8 mouse cellular contexts compared by ENCODE assay signal in genomic region chr8:95429945-95430344, GRCm38 (mm10). TPM values are rescaled to one million over a fixed set of nuclear protein-coding genes. Genes with fewer than 3 reads are reported as not detected.
DNase-seq lines count a peak whose midpoint lies in the region; ATAC-seq and TF ChIP-seq lines count a peak whose summit lies in the region.

No protein-coding gene starts in this region.

- H3K4me1 ChIP-seq in hindbrain, postnatal 0 days (ENCODE audit: insufficient read depth, low read length) = peaks cover 48% of the 10 kb centered on the region
- H3K4me1 ChIP-seq in neural tube, embryonic 11.5 days (ENCODE audit: control insufficient read depth, insufficient read depth, low read length) = peaks cover 21% of the 10 kb centered on the region

- DNase-seq in adrenal gland, adult 2 months = peak; percentile 53
- no peak for DNase-seq in adrenal gland, adult 8-10 months
- DNase-seq in cerebellum, postnatal 10 days = peak; percentile 85 to 88
- peak; percentile 54 for DNase-seq in gastrocnemius, postnatal 14 days
- DNase-seq in hindbrain, postnatal 0 days (ENCODE audit: low spot score) = peak; percentile 81
- DNase-seq in left cerebral cortex, postnatal 25 days (ENCODE audit: low spot score in 2 of 2) = peak; percentile 22 to 51
- DNase-seq in neural tube, embryonic 11.5 days (ENCODE audit: low spot score) = peak; percentile 62

- peak overlapping the region; percentile 3; the same call in 1 of the 2 replicates for H3K4me3 ChIP-seq in hindbrain, postnatal 0 days (ENCODE audit: low read length)
- no peak overlapping the region for H3K4me3 ChIP-seq in neural tube, embryonic 11.5 days (ENCODE audit: low read depth, low read length)

- WGBS in hindbrain, postnatal 0 days = 1% methylated on average over 3 of the region's 3 CpGs
- WGBS in neural tube, embryonic 11.5 days = 32% methylated on average over 3 of the region's 3 CpGs

- peak overlapping the region; percentile 64 for H3K27ac ChIP-seq in hindbrain, postnatal 0 days
- H3K27ac ChIP-seq in neural tube, embryonic 11.5 days (ENCODE audit: low read depth, low read length) = 0 out of 2 replicates have a peak overlapping the region, but pooled peaks have one; percentile 5

- peak; percentile 59 for TF ChIP-seq CTCF in hindbrain, postnatal 0 days (IDR thresholded peaks at IDR 0.05; ENCODE audit: low read depth)

- H3K4me2 ChIP-seq in hindbrain, postnatal 0 days (ENCODE audit: low read depth, low read length) = peak overlapping the region; percentile 36
- H3K4me2 ChIP-seq in neural tube, embryonic 11.5 days (ENCODE audit: low read depth) = peak overlapping the region; percentile 5; the same call in 1 of the 2 replicates

- no peak overlapping the region for H3K9ac ChIP-seq in hindbrain, postnatal 0 days (replicated peaks; ENCODE audit: low read length)
- H3K9ac ChIP-seq in neural tube, embryonic 11.5 days (ENCODE audit: low read length) = 0 out of 2 replicates have a peak overlapping the region, but pooled peaks have one; percentile 20

- intact Hi-C loops in gastrocnemius, postnatal 14 days (cut with DNase I; ENCODE audit: low total_unique reads) = loop anchor here (5.0 kb wide), 1 partner anchor 83 kb away; no protein-coding TSS in a partner anchor
- intact Hi-C loops in left cerebral cortex, postnatal 25 days (cut with DNase I) = loop anchor here (5.0 to 10.0 kb wide), 3 partner anchors 98 to 202 kb away; partner anchors contain the start of genes Gins3, Usb1 and Zfp319

- no peaks in the 10 kb centered on the region for H3K36me3 ChIP-seq in hindbrain, postnatal 0 days (ENCODE audit: insufficient read depth, low read length)
- H3K36me3 ChIP-seq in neural tube, embryonic 11.5 days (ENCODE audit: control insufficient read depth, insufficient read depth, low read length) = no peaks in the 10 kb centered on the region

- ATAC-seq in hindbrain, postnatal 0 days = peak; percentile 48
- no peak for ATAC-seq in neural tube, embryonic 11.5 days (ENCODE audit: insufficient read depth, low FRiP score, low TSS enrichment)
- ATAC-seq in granulocyte monocyte progenitor cell, adult 5-6 weeks (replicated peaks; ENCODE audit: poor library complexity, severe bottlenecking) = no peak

- no peaks in the 10 kb centered on the region for H3K9me3 ChIP-seq in hindbrain, postnatal 0 days (ENCODE audit: low read length)
- no peaks in the 10 kb centered on the region for H3K9me3 ChIP-seq in neural tube, embryonic 11.5 days (ENCODE audit: control insufficient read depth, low read length)

- H3K27me3 ChIP-seq in hindbrain, postnatal 0 days (ENCODE audit: insufficient read depth, low read length) = no peaks in the 10 kb centered on the region
- no peaks in the 10 kb centered on the region for H3K27me3 ChIP-seq in neural tube, embryonic 11.5 days (ENCODE audit: control insufficient read depth, insufficient read depth, low read length)

RNA-seq across cellular contexts. Expression of gene Cfap20, which starts 4.7 kb away (rescaled TPM):
- 10 to 100 TPM; 40.7 to 42.4 TPM for total RNA-seq in adrenal gland, adult 2 months (2021)
- 49.1 and 62.3 TPM in 2 replicates for polyA plus RNA-seq in adrenal gland, adult 2 months (2012; rRNA removed)
- 10 to 100 TPM; 43.2 to 55.3 (median 49.1) TPM for total RNA-seq in adrenal gland, adult 8-10 months (2022)
- total RNA-seq in gastrocnemius, postnatal 14 days (2021) = 10 to 100 TPM in 1 of 2 experiments, 1 to 10 TPM in 1; 9.7 to 13.1 TPM
- 72.3 and 74.5 TPM in 2 replicates for total RNA-seq in hindbrain, postnatal 0 days (2014; rRNA removed)
- polyA plus RNA-seq in hindbrain, postnatal 0 days (2015; fragmentation: Nextera tagmentation; extraction: Ambion mirVana) = 126 and 127 TPM in 2 replicates
- 10 to 100 TPM; 57.8 to 60.0 TPM for total RNA-seq in left cerebral cortex, postnatal 25 days (2021)
- polyA plus RNA-seq in neural tube, embryonic 11.5 days (2014; fragmentation: Nextera tagmentation; extraction: Ambion mirVana) = 128 and 142 TPM in 2 replicates
- total RNA-seq in granulocyte monocyte progenitor cell, adult 5-6 weeks (2014; fragmentation: Nextera tagmentation) = 62.1 and 78.1 TPM in 2 replicates
- total RNA-seq in granulocyte monocyte progenitor cell, adult 5-6 weeks (2017) = 62.8 and 65.6 TPM in 2 replicates

RNA-seq across cellular contexts. Expression of gene Csnk2a2, which starts 59.9 kb away (rescaled TPM):
- 10 to 100 TPM; 59.4 to 86.9 TPM for total RNA-seq in adrenal gland, adult 2 months (2021)
- polyA plus RNA-seq in adrenal gland, adult 2 months (2012; rRNA removed) = 10.0 and 13.9 TPM in 2 replicates
- 10 to 100 TPM; 55.1 to 93.1 (median 78.1) TPM for total RNA-seq in adrenal gland, adult 8-10 months (2022)
- total RNA-seq in gastrocnemius, postnatal 14 days (2021) = 10 to 100 TPM; 22.4 to 30.3 TPM
- 17.5 and 25.3 TPM in 2 replicates for total RNA-seq in hindbrain, postnatal 0 days (2014; rRNA removed)
- 7.8 and 9.3 TPM in 2 replicates for polyA plus RNA-seq in hindbrain, postnatal 0 days (2015; fragmentation: Nextera tagmentation; extraction: Ambion mirVana)
- 10 to 100 TPM; 92.1 to 99.1 TPM for total RNA-seq in left cerebral cortex, postnatal 25 days (2021)
- 16.7 and 18.3 TPM in 2 replicates for polyA plus RNA-seq in neural tube, embryonic 11.5 days (2014; fragmentation: Nextera tagmentation; extraction: Ambion mirVana)
- total RNA-seq in granulocyte monocyte progenitor cell, adult 5-6 weeks (2014; fragmentation: Nextera tagmentation) = 78.4 and 99.4 TPM in 2 replicates
- 22.6 and 43.6 TPM in 2 replicates for total RNA-seq in granulocyte monocyte progenitor cell, adult 5-6 weeks (2017)
